Mouse (Mus musculus): ENCODE measurements at regions not wholly inside any gene's neighbourhood (a gene's known extent, or its start where the extent isn't known, plus 50 kb on each side); places are given as distances from the start of the nearest gene placed in this dataset.

- DNase-seq (ENCODE audit: low spot score in 2 of 2) = no peak
These were observed 219.4 kb upstream of the Etaa1 start for GRCm38 (mm10) chr11:18173028-18173427.

DNA sequence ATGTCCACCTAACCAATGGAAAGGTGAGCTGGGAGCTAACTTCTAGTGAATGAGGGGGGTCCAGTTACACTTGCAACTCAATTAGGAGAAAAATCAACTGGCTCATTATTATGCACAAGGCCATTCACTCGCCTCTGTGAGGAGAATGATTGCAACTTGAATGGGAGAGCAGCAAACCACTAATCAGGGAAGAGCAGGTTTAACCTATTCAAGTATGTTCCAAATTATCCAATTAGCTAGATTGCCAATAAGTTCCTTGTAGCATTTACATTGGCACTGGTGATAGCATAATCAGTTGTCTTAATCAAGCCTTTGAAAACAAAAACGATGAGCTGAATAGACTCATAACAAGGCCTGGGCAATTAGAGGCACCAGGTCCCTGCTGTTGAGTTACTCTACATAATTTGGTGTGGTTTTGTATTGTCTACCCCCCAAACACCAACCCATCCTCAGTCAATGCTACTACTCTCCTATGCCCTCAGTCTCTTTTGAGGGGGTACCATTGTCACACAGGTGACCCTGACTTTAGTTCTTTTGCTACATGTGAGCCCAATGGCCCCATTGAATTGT, 217.6 kb upstream of the Etaa1 start:
- no peak for DNase-seq (ENCODE audit: low spot score in 2 of 2)

DNA sequence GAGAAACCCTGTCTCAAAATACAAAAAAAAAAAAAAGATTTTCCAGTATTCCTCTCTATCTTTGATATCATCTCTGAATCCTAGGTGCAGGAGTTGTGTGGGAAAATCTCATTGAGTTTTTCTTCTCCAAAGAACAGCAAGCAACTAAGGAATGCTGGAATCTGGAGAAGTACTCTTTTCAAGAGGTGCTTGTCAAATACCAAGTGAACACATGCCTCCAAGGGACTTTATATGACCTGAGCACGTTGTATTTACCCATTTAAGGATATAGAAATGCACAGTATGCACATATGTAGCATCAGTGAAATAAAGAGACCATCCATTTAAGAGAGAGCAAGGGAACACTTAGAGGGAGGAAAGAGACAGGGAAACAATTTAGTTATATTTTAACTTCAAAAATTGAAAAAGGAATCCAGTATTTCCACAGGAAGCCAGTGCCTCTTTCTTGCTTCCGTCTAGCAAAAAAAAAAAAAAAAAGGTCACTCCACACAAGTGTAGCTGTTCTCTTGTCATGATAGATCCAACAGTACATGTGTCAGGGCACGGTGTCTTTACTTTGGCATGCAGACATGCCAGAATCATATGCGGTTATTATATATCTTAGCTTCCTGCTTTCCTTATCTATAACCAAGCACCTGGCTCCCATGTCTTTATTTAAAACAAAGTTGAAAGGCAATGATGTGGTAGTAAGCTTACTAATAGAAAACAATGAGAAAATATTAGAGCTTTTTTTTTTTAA, 212.1 kb upstream of the Etaa1 start:
- DNase-seq (ENCODE audit: low spot score in 2 of 2) = no peak

DNA sequence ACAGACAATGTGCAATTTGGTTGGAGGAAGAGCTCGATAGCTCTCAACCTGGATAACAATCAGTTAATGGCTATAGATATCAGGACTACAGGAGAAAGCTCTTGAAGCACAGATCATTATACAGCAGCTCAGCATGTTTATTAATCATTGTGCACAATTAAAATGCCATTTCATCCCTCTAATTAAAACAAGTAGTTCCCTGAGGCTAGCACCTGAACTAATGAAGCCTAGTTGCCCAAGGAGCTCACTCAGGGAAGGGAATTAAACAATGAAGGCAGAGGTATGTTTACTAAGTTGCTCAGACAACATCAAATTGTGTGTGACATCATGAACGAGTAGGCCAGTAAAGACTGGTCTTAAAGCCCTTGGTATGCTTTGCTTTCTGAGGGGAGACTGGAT, 210.3 kb upstream of the Etaa1 start:
- no peak for DNase-seq (ENCODE audit: low spot score in 2 of 2)

DNA sequence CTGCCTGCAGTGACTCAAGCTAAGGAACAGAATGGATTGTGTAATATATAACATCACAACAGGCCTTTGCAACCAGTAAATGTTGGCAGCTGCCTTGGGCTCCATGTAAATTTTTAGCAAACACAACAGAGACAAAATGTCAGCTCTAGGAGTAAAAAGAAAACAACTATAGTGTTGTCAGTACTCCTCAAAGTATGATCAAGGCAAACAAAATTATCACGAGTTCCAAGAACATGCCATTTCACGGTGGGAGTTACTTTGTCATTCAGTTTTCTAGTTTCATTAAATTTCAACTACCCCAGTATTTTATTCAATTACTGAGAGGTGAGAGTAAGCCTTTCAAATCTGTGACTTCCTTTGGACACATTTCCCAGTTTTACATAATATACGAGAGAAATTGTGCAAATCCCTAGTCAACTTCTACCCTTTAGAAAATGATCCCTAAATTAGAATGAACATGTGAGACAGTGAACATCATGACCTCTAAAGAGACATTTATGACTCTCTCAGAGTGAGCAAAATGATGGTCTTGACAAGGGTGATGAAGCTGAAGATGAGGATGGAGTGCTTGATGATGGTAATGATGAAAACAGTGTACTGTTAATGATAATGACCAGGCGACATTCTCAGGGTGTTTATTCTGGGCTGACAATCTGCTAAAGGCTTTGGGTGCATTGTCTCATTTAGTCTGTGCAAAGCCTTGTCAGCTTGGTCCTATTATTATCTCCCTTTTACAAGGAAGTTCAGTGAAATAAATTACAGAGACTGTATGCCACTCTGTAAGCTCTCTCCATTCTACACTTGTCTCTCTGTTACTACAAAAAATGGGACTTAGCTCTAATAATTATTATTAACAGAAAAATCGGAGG, 209.7 kb upstream of the Etaa1 start:
- no peak for DNase-seq (ENCODE audit: low spot score in 2 of 2)

DNA sequence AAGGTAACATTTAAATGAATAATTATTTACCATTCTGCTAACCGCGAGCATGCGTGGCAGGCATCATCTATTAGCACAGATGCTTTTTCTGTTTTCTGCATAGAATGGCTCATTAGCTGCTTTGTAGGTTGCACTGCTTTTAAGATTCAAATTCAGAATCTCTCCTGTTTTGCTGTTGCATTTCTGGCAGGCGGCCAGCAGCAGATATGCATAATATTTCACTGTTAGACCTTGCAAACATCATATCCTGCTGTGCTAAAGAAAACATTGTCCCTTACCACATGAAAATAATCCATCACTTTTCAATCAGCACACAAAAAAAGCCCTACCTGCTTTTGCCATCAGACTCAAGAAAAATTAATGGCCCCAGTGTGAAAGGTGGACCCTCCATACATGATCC, 202.8 kb upstream of the Etaa1 start:
- no peak for DNase-seq (ENCODE audit: low spot score in 2 of 2)

DNA sequence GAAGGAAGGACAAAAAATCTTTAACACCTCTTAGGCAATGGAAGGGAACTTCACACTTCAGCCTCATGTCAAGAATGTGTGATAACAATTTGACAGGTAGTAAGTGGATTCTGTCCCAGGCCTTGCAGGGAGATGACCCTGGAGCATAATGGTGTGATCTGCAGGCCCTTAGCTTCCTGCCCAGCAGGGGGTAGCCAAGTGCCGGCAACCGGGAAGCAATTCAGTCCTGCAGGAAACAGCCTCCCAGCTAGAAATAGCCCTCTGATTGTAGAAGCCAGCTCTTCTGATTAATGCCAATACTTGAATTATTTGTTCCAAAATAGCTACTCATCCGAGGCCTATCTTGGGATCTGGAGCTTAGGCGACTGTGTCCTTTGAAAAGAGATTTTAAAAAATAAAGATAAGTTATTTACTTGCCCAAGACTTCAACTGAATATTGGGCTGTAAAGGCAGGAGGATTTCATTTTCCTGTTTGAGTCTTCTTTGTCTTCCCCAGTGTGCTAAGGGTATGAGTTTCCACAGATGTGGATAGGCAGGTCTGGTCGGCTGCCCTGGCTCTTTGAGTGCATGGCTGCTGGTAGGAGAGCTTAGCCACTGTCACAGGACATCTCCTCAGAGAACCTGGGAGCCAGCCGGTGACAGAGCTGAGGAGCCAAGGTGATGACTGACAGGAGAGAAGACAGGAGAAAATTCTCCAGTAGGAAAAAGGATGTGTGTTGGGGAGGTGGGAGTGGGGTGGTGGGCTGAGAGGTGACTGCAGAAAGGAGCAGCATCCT, 198.3 kb upstream of the Etaa1 start:
- DNase-seq (ENCODE audit: low spot score in 2 of 2) = peak; percentile 61 to 73

DNA sequence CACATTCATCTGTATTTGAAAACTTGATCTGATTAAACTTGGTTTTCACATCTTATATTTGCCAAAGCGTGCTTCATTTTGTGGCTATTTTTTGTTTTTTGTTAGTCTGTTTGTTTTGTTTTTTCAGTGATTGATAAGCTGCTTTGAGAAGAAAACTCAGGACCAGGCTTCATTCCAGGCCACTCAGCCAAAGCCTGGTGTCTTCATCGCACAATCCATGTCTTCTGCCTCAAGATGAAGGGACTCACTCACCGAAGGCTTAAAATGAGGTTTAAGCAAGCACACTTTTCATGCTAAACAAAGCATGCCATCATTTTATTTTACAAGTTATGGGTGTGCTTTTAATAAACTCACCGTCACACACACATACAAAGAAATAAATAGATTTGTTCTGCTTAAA, 197.7 kb upstream of the Etaa1 start:
- no peak for DNase-seq (ENCODE audit: low spot score in 2 of 2)

DNA sequence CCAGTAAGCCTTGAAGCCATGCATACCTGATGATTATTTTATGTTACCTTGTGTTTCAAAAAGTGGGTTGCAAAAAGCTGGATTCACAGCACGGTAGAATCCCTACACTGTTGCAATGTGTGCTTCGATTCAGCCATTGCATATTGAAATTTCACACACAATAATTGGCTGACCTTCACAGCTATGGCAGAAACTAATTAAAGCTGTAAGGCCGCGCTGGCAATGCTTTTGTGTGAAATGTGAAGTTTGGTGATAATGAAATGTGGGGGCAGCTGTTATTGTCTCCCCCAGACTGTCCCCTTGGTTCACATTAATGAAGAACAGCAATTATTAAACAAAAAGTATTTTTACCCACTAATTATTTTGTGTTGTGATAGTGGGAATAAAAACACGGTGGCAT, 173.8 kb upstream of the Etaa1 start:
- no peak for DNase-seq (ENCODE audit: low spot score in 2 of 2)

GRCm38 (mm10) chr11:18123031-18123430, 169.4 kb upstream of the Etaa1 start:
- no peak for DNase-seq (ENCODE audit: low spot score in 2 of 2)

- no peak for DNase-seq (ENCODE audit: low spot score in 2 of 2)
These were observed 168.9 kb upstream of the Etaa1 start for GRCm38 (mm10) chr11:18122616-18123015.

GRCm38 (mm10) chr11:18115693-18116450, 162.2 kb upstream of the Etaa1 start:
- peak in 1 of 2 experiments; percentile 22 for DNase-seq (ENCODE audit: low spot score in 2 of 2)

- no peak for DNase-seq (ENCODE audit: low spot score in 2 of 2)
These were observed 149.2 kb upstream of the Etaa1 start for GRCm38 (mm10) chr11:18102841-18103240.

DNA sequence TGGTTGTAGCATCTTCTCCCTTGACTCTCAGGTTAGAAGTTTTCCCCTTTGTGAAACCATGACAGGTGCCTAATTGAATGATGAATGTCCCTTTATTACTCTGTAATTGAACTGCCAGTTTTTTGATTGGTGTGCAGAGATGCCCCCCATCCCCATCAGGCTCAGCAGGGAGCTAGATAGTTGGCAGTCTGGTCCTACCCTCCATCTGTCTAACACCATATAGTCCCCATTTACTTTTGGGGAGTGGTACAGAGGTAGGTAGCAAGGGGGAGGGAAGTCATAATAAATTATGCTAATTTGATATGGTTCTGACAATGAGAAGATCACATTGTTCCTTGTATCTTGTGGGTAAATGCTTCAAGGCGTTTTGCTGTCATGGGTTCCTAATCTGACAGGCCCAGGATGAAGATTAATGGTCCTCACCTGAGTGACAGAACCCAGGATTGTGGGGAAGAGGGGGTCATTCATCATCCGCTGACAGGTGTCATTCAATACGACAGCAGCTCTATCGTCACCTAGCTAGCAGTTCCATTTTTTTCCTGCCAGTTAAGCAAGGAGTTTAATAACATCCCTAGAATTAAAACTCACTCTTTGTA, 122.3 kb upstream of the Etaa1 start:
- DNase-seq (ENCODE audit: low spot score in 2 of 2) = no peak

GRCm38 (mm10) chr11:18070586-18071306, 117.1 kb upstream of the Etaa1 start:
- no peak for DNase-seq (ENCODE audit: low spot score in 2 of 2)

DNA sequence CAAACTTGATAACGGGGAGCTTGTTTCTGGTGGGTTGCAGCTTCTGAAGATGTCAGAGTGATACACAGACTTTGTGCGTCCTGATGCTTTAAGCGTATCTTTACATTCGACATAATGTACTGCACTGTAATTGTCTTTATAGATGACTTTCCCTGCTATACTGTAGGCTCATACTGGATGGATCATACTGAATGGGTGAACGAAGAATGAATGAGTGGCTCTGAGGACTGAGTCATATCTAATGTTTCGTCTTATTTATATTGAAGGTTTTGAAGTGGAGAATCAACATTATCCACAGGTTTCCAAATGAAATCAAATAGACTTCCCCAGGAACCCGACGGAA, 116.3 kb upstream of the Etaa1 start:
- no peak for DNase-seq (ENCODE audit: low spot score in 2 of 2)

- DNase-seq (ENCODE audit: low spot score in 2 of 2) = no peak
These were observed 115.8 kb upstream of the Etaa1 start for GRCm38 (mm10) chr11:18069348-18070031.

- DNase-seq (ENCODE audit: low spot score in 2 of 2) = no peak
These were observed 114.4 kb upstream of the Etaa1 start for GRCm38 (mm10) chr11:18068085-18068484.

GRCm38 (mm10) chr11:18067676-18068075, 114.0 kb upstream of the Etaa1 start:
- DNase-seq (ENCODE audit: low spot score in 2 of 2) = no peak

- no peak for DNase-seq (ENCODE audit: low spot score in 2 of 2)
These were observed 87.9 kb upstream of the Etaa1 start for GRCm38 (mm10) chr11:18041589-18041988.

Measured in urinary bladder, postnatal 4 days (tissue).